In genomic region chr9:22058011-22058424, GRCm38 (mm10) we compare ENCODE assay signal across 14 mouse cellular contexts. TPM values are rescaled to one million over a fixed set of nuclear protein-coding genes. Genes with fewer than 3 reads are reported as not detected.
DNase-seq lines count a peak whose midpoint lies in the region; ATAC-seq lines count a peak whose summit lies in the region.
"Had no signal": no experiment of that assay in that cellular context is flagged by ENCODE, and none has a peak within 500 bp of the region (broad histone marks: within the 10 kb centered on the region; RNA-seq: fewer than 3 reads in every experiment).

No protein-coding gene starts in this region.

- H3K27ac ChIP-seq in heart, embryonic 11.5 days (ENCODE audit: low read depth, low read length): no peak overlapping the region
- H3K27ac ChIP-seq: forebrain, embryonic 10.5 days; limb, embryonic 13.5 days; lung, embryonic 15.5 days had no signal

- peaks cover 9% of the 10 kb centered on the region for H3K36me3 ChIP-seq in heart, embryonic 11.5 days (ENCODE audit: control insufficient read depth, insufficient read depth, low read length)

- no peaks in the 10 kb centered on the region for H3K9me3 ChIP-seq in heart, embryonic 11.5 days (replicated peaks; ENCODE audit: control insufficient read depth, low read length)
- H3K9me3 ChIP-seq: forebrain, embryonic 10.5 days; lung, embryonic 15.5 days had no signal

- H3K4me1 ChIP-seq in heart, embryonic 11.5 days (ENCODE audit: control insufficient read depth, insufficient read depth, low read length): 0 out of 2 replicates have a peak, but pooled peaks cover 6% of the 10 kb centered on the region

- peaks cover 26% of the 10 kb centered on the region for H3K27me3 ChIP-seq in heart, embryonic 11.5 days (ENCODE audit: control insufficient read depth, insufficient read depth, low read length)

- peak; percentile 72 to 80 for DNase-seq in heart, adult 18-20 months
- DNase-seq in 416B (ENCODE audit: low read depth): peak; percentile 22
- DNase-seq in heart, adult 9 months (ENCODE audit: low spot score in 2 of 2): peak; percentile 66 to 69
- DNase-seq in frontal cortex, postnatal 25 days (ENCODE audit: low spot score in 2 of 2): no peak
- no peak for DNase-seq in lung, postnatal 10 days
- DNase-seq: kidney, adult 18-20 months; midbrain, embryonic 14.5 days had no signal

- no peak overlapping the region for H3K9ac ChIP-seq in heart, embryonic 11.5 days (ENCODE audit: low read depth, low read length)
- H3K9ac ChIP-seq: limb, embryonic 13.5 days; lung, embryonic 15.5 days had no signal

- no peak overlapping the region for H3K4me3 ChIP-seq in heart, embryonic 11.5 days (ENCODE audit: low read depth, low read length)
- H3K4me3 ChIP-seq: forebrain, embryonic 10.5 days; limb, embryonic 13.5 days; lung, embryonic 15.5 days had no signal

- ATAC-seq in heart, embryonic 11.5 days (replicated peaks; ENCODE audit: insufficient number of reproducible peaks, low FRiP score, low TSS enrichment): no peak
- 0 out of 2 replicates have a peak, but pooled peaks have one; percentile 12 for ATAC-seq in cerebellum, adult (ENCODE audit: insufficient number of reproducible peaks, low FRiP score, low TSS enrichment)
- ATAC-seq in inflammation-experienced regulatory T-cells, adult 6 months: no peak

- H3K4me2 ChIP-seq in heart, embryonic 11.5 days: no peak overlapping the region
- H3K4me2 ChIP-seq: limb, embryonic 13.5 days; lung, embryonic 15.5 days had no signal

- WGBS in heart, embryonic 11.5 days (ENCODE audit: insufficient replicate concordance): 80% methylated on average over 9 of the region's 9 CpGs

RNA-seq across cellular contexts. Expression of gene Elavl3, which starts 6.2 kb away (rescaled TPM):
- under 1 TPM in 1 of 2 experiments, not detected in 1; 0.26 TPM for total RNA-seq in heart, adult 18-20 months (2021)
- 0.27 and 0.37 TPM in 2 replicates for polyA plus RNA-seq in heart, embryonic 11.5 days (2014; fragmentation: Nextera tagmentation; extraction: Ambion mirVana)
- polyA plus RNA-seq in inflammation-experienced regulatory T-cells, adult 6 months (2017; shearing (Covaris generic)): not detected

RNA-seq across cellular contexts. Expression of gene Gm49318, which starts 13.0 kb away (rescaled TPM):
- under 1 TPM in 1 of 2 experiments, not detected in 1; 0.55 TPM for total RNA-seq in heart, adult 18-20 months (2021)
- not detected in 2 replicates for polyA plus RNA-seq in heart, embryonic 11.5 days (2014; fragmentation: Nextera tagmentation; extraction: Ambion mirVana)
- polyA plus RNA-seq in inflammation-experienced regulatory T-cells, adult 6 months (2017; shearing (Covaris generic)): not detected
- polyA plus RNA-seq: forebrain, embryonic 10.5 days; gonadal fat pad, adult 2 months; limb, embryonic 13.5 days; lung, embryonic 15.5 days; midbrain, embryonic 14.5 days had no signal

RNA-seq across cellular contexts. Expression of gene Zfp653, which starts 13.2 kb away (rescaled TPM):
- total RNA-seq in heart, adult 18-20 months (2021): 1 to 10 TPM; 3.8 to 3.9 TPM
- polyA plus RNA-seq in heart, embryonic 11.5 days (2014; fragmentation: Nextera tagmentation; extraction: Ambion mirVana): 5.5 and 6.7 TPM in 2 replicates
- polyA plus RNA-seq in inflammation-experienced regulatory T-cells, adult 6 months (2017; shearing (Covaris generic)): 1 to 10 TPM; 2.9 to 7.0 (median 6.5) TPM

RNA-seq across cellular contexts. Expression of gene Ecsit, which starts 27.2 kb away (rescaled TPM):
- total RNA-seq in heart, adult 18-20 months (2021): 100 to 1,000 TPM; 105 to 108 TPM
- polyA plus RNA-seq in heart, embryonic 11.5 days (2014; fragmentation: Nextera tagmentation; extraction: Ambion mirVana): 48.4 and 50.6 TPM in 2 replicates
- polyA plus RNA-seq in inflammation-experienced regulatory T-cells, adult 6 months (2017; shearing (Covaris generic)): 10 to 100 TPM; 27.7 to 40.0 (median 37.7) TPM

RNA-seq across cellular contexts. Expression of gene Cnn1, which starts 41.0 kb away (rescaled TPM):
- 1 to 10 TPM; 7.1 to 9.8 TPM for total RNA-seq in heart, adult 18-20 months (2021)
- polyA plus RNA-seq in heart, embryonic 11.5 days (2014; fragmentation: Nextera tagmentation; extraction: Ambion mirVana): 388 and 445 TPM in 2 replicates
- under 1 TPM; 0.20 to 0.36 (median 0.32) TPM for polyA plus RNA-seq in inflammation-experienced regulatory T-cells, adult 6 months (2017; shearing (Covaris generic))

Comparison
In these comparisons a context has a peak if more than half of its experiments do, and no peak if none do; other contexts are left out.
1. DNase-seq: peak in heart, adult 18-20 months (2 of 2), 416B (single experiment) and heart, adult 9 months (2 of 2); none in frontal cortex, postnatal 25 days (0 of 2) and lung, postnatal 10 days (single experiment).